Mouse (Mus musculus) small intestine, adult 2 months (tissue): ENCODE measurements around the gene Slc36a2.

Experiments used
- CTCF ChIP-seq: fragments of 200-500 bp; IDR thresholded peaks from 2 replicates; pipeline ENCODE4 v1.5.1; 2012; ENCODE audit warnings: low read depth, mild to moderate bottlenecking, control low read depth, inconsistent platforms, low read length, moderate library complexity, mixed read lengths; ENCODE audit not compliant: insufficient replicate concordance, insufficient read length; ENCODE audit errors: extremely low read depth
- POLR2A ChIP-seq: fragments of 200-500 bp; IDR thresholded peaks from 2 replicates; pipeline ENCODE4 v1.6.1; 2012; ENCODE audit warnings: low read depth, mild to moderate bottlenecking, control low read depth, inconsistent platforms, low read length, moderate library complexity

GRCm38 (mm10) chr11:55208001-55208690 lies 23.3 kb upstream of the Slc36a2 start:
- no peak for TF ChIP-seq POLR2A
- TF ChIP-seq CTCF: no peak
